Mouse (Mus musculus) neural tube, embryonic 13.5 days (tissue): ENCODE measurements at regions not wholly inside any gene's neighbourhood (a gene's known extent, or its start where the extent isn't known, plus 50 kb on each side); places are given as distances from the start of the nearest gene placed in this dataset.

Experiments
- ATAC-seq: fragments of 200-750 bp; cut with Nextera tagmentation; 2 replicates; pipeline ENCODE4 v1.8.0; 2017; ENCODE audit warnings: low read depth, mild to moderate bottlenecking, moderate TSS enrichment, moderate library complexity
- H3K27ac ChIP-seq: fragments of 300-500 bp; sonication (generic); replicated peaks from 2 replicates; pipeline ENCODE4 v1.5.1; 2015; ENCODE audit warnings: moderate library complexity, mild to moderate bottlenecking, inconsistent platforms
- H3K27me3 ChIP-seq: fragments of 300-500 bp; sonication (generic); 2 replicates; pipeline ENCODE4 v1.6.1; 2015; ENCODE audit warnings: mild to moderate bottlenecking, inconsistent platforms
- H3K36me3 ChIP-seq: fragments of 300-500 bp; sonication (generic); 2 replicates; pipeline ENCODE4 v1.6.1; 2015; ENCODE audit warnings: mild to moderate bottlenecking, inconsistent platforms
- H3K4me1 ChIP-seq: fragments of 300-500 bp; sonication (generic); replicated peaks from 2 replicates; pipeline ENCODE4 v1.6.1; 2015; ENCODE audit warnings: inconsistent platforms
- H3K4me2 ChIP-seq: fragments of 300-500 bp; sonication (generic); 2 replicates; pipeline ENCODE4 v1.6.1; 2015; ENCODE audit warnings: inconsistent platforms, mild to moderate bottlenecking, moderate library complexity
- H3K4me3 ChIP-seq: fragments of 300-500 bp; sonication (generic); 2 replicates; pipeline ENCODE4 v1.5.1; 2015; ENCODE audit warnings: mild to moderate bottlenecking, inconsistent platforms
- H3K9ac ChIP-seq: fragments of 300-500 bp; sonication (generic); 2 replicates; pipeline ENCODE4 v1.6.1; 2015; ENCODE audit warnings: moderate library complexity, mild to moderate bottlenecking, inconsistent platforms
- H3K9me3 ChIP-seq: fragments of 300-500 bp; sonication (generic); 2 replicates; pipeline ENCODE4 v1.6.1; 2016; ENCODE audit warnings: inconsistent platforms
- WGBS: fragments of 180-500 bp; shearing (Covaris S2); methylation state at CpG from one replicate; pipeline ENCODE4 v1.1.7; 2015; 5-methylcytosine and 5-hydroxymethylcytosine counted together

GRCm38 (mm10) chr3:149594470-149594869 is 604.1 kb upstream of the Adgrl2 start:
- Histone ChIP-seq H3K4me1 (no peaks in the 10 kb centered on the region), H3K36me3 (no peaks in the 10 kb centered on the region), H3K9me3 (no peaks in the 10 kb centered on the region), H3K4me3 (no peak overlapping the region), H3K4me2 (no peak overlapping the region), H3K27ac (no peak overlapping the region), H3K9ac (no peak overlapping the region), H3K27me3 (no peaks in the 10 kb centered on the region)
- no peak for ATAC-seq
- 73% methylated on average over 4 of the region's 4 CpGs for WGBS

GRCm38 (mm10) chr3:149585769-149586168 is 595.4 kb upstream of the Adgrl2 start:
- H3K36me3 ChIP-seq = no peaks in the 10 kb centered on the region
- H3K4me1 ChIP-seq = no peaks in the 10 kb centered on the region
- no peaks in the 10 kb centered on the region for H3K27me3 ChIP-seq
- H3K27ac ChIP-seq = no peak overlapping the region
- no peaks in the 10 kb centered on the region for H3K9me3 ChIP-seq
- H3K4me3 ChIP-seq = no peak overlapping the region
- ATAC-seq = no peak
- 48% methylated on average over 2 of the region's 2 CpGs for WGBS
- no peak overlapping the region for H3K4me2 ChIP-seq
- H3K9ac ChIP-seq = no peak overlapping the region

GRCm38 (mm10) chr3:149581141-149581540 is 590.8 kb upstream of the Adgrl2 start:
- H3K4me2 ChIP-seq = no peak overlapping the region
- H3K9ac ChIP-seq = no peak overlapping the region
- H3K36me3 ChIP-seq = no peaks in the 10 kb centered on the region
- no peak overlapping the region for H3K4me3 ChIP-seq
- WGBS = 29% methylated on average over 3 of the region's 3 CpGs
- H3K9me3 ChIP-seq = no peaks in the 10 kb centered on the region
- peaks cover 13% of the 10 kb centered on the region for H3K4me1 ChIP-seq
- H3K27me3 ChIP-seq = no peaks in the 10 kb centered on the region
- no peak for ATAC-seq
- no peak overlapping the region for H3K27ac ChIP-seq

- Histone ChIP-seq H3K36me3 (no peaks in the 10 kb centered on the region), H3K9ac (no peak overlapping the region), H3K9me3 (no peaks in the 10 kb centered on the region), H3K27me3 (no peaks in the 10 kb centered on the region), H3K4me3 (no peak overlapping the region), H3K27ac (no peak overlapping the region), H3K4me1 (peaks cover 13% of the 10 kb centered on the region), H3K4me2 (no peak overlapping the region)
- WGBS = 51% methylated on average over 3 of the region's 3 CpGs
- no peak for ATAC-seq
These were observed 585.3 kb upstream of the Adgrl2 start for GRCm38 (mm10) chr3:149575678-149576077.

GRCm38 (mm10) chr3:149566853-149567252 is 576.5 kb upstream of the Adgrl2 start:
- no peak for ATAC-seq
- Histone ChIP-seq H3K4me1 (no peaks in the 10 kb centered on the region), H3K27ac (no peak overlapping the region), H3K27me3 (no peaks in the 10 kb centered on the region), H3K4me3 (no peak overlapping the region), H3K36me3 (no peaks in the 10 kb centered on the region), H3K4me2 (no peak overlapping the region), H3K9ac (no peak overlapping the region), H3K9me3 (no peaks in the 10 kb centered on the region)
- 86% methylated on average over 6 of the region's 6 CpGs for WGBS

- H3K36me3 ChIP-seq = no peaks in the 10 kb centered on the region
- WGBS = 87% methylated on average over 9 of the region's 9 CpGs
- no peak overlapping the region for H3K4me3 ChIP-seq
- H3K9ac ChIP-seq = no peak overlapping the region
- no peak for ATAC-seq
- no peak overlapping the region for H3K27ac ChIP-seq
- H3K4me2 ChIP-seq = no peak overlapping the region
- H3K27me3 ChIP-seq = no peaks in the 10 kb centered on the region
- peaks cover 4% of the 10 kb centered on the region; the same call in 1 of the 2 replicates for H3K4me1 ChIP-seq
- H3K9me3 ChIP-seq = no peaks in the 10 kb centered on the region
These were observed 560.0 kb upstream of the Adgrl2 start for GRCm38 (mm10) chr3:149550231-149550951.

- Histone ChIP-seq H3K4me3 (no peak overlapping the region), H3K4me2 (no peak overlapping the region), H3K27ac (no peak overlapping the region), H3K36me3 (no peaks in the 10 kb centered on the region), H3K9ac (no peak overlapping the region), H3K9me3 (no peaks in the 10 kb centered on the region), H3K27me3 (no peaks in the 10 kb centered on the region), H3K4me1 (peaks cover 4% of the 10 kb centered on the region; the same call in 1 of the 2 replicates)
- ATAC-seq = no peak
- 74% methylated on average over 6 of the region's 6 CpGs for WGBS
These were observed 556.7 kb upstream of the Adgrl2 start for GRCm38 (mm10) chr3:149547045-149547444.

GRCm38 (mm10) chr3:149546256-149546655 is 555.9 kb upstream of the Adgrl2 start:
- Histone ChIP-seq H3K4me3 (no peak overlapping the region), H3K27ac (no peak overlapping the region), H3K9me3 (no peaks in the 10 kb centered on the region), H3K36me3 (no peaks in the 10 kb centered on the region), H3K27me3 (no peaks in the 10 kb centered on the region), H3K9ac (no peak overlapping the region), H3K4me1 (peaks cover 4% of the 10 kb centered on the region; the same call in 1 of the 2 replicates), H3K4me2 (no peak overlapping the region)
- WGBS = 61% methylated on average over 10 of the region's 10 CpGs
- no peak for ATAC-seq

GRCm38 (mm10) chr3:149534183-149534582 is 543.8 kb upstream of the Adgrl2 start:
- WGBS = 71% methylated on average over 4 of the region's 4 CpGs
- Histone ChIP-seq H3K4me2 (no peak overlapping the region), H3K9me3 (0 out of 2 replicates have a peak, but pooled peaks cover under 1% of the 10 kb centered on the region), H3K27ac (no peak overlapping the region), H3K4me3 (no peak overlapping the region), H3K9ac (no peak overlapping the region), H3K27me3 (no peaks in the 10 kb centered on the region), H3K36me3 (no peaks in the 10 kb centered on the region), H3K4me1 (no peaks in the 10 kb centered on the region)
- no peak for ATAC-seq

- Histone ChIP-seq H3K9me3 (no peaks in the 10 kb centered on the region), H3K36me3 (no peaks in the 10 kb centered on the region), H3K4me3 (no peak overlapping the region), H3K27ac (no peak overlapping the region), H3K27me3 (no peaks in the 10 kb centered on the region), H3K9ac (no peak overlapping the region), H3K4me1 (no peaks in the 10 kb centered on the region), H3K4me2 (no peak overlapping the region)
- no peak for ATAC-seq
- WGBS = 83% methylated on average over 13 of the region's 13 CpGs
These were observed 539.8 kb upstream of the Adgrl2 start for GRCm38 (mm10) chr3:149530026-149530607.

GRCm38 (mm10) chr3:149526509-149526908 is 536.2 kb upstream of the Adgrl2 start:
- Histone ChIP-seq H3K9me3 (no peaks in the 10 kb centered on the region), H3K36me3 (no peaks in the 10 kb centered on the region), H3K4me1 (no peaks in the 10 kb centered on the region), H3K27ac (no peak overlapping the region), H3K27me3 (no peaks in the 10 kb centered on the region), H3K4me2 (no peak overlapping the region), H3K9ac (no peak overlapping the region), H3K4me3 (no peak overlapping the region)
- WGBS = 94% methylated on average over 3 of the region's 3 CpGs
- no peak for ATAC-seq

GRCm38 (mm10) chr3:149519575-149519929 is 529.2 kb upstream of the Adgrl2 start:
- Histone ChIP-seq H3K36me3 (no peaks in the 10 kb centered on the region), H3K27me3 (peaks cover 21% of the 10 kb centered on the region), H3K4me2 (peak overlapping the region; percentile 82), H3K4me1 (peaks cover 19% of the 10 kb centered on the region), H3K4me3 (peak overlapping the region; percentile 45), H3K27ac (no peak overlapping the region), H3K9ac (peak overlapping the region; percentile 56), H3K9me3 (no peaks in the 10 kb centered on the region)
- WGBS = 13% methylated on average over 15 of the region's 15 CpGs
- ATAC-seq = no peak; the same call in 1 of the 2 replicates
